ENCODE assay signal across 10 mouse cellular contexts in genomic region chr14:45241613-45242012, GRCm38 (mm10). TPM values are rescaled to one million over a fixed set of nuclear protein-coding genes. Genes with fewer than 3 reads are reported as not detected.
DNase-seq lines count a peak whose midpoint lies in the region; ATAC-seq and TF ChIP-seq lines count a peak whose summit lies in the region.
"Had no signal": no experiment of that assay in that cellular context is flagged by ENCODE, and none has a peak within 500 bp of the region (broad histone marks: within the 10 kb centered on the region; RNA-seq: fewer than 3 reads in every experiment).

No protein-coding gene starts in this region.

- ATAC-seq in forebrain, postnatal 0 days, result no peak
- ATAC-seq in lung, postnatal 0 days, result no peak
- 0 out of 2 replicates have a peak, but pooled peaks have one; percentile 53 for ATAC-seq in monocyte, adult 5-6 weeks (replicated peaks; ENCODE audit: insufficient number of reproducible peaks, low FRiP score, low TSS enrichment, poor library complexity, severe bottlenecking)

- WGBS in forebrain, postnatal 0 days, result 48% methylated on average over 1 of the region's 1 CpGs
- WGBS in forebrain, embryonic 10.5 days, result 53% methylated on average over 1 of the region's 1 CpGs
- 45% methylated on average over 1 of the region's 1 CpGs for WGBS in lung, postnatal 0 days
- WGBS in embryonic facial prominence, embryonic 10.5 days, result 54% methylated on average over 1 of the region's 1 CpGs

- H3K27me3 ChIP-seq in forebrain, postnatal 0 days (ENCODE audit: insufficient read depth, low read length), result no peaks in the 10 kb centered on the region
- no peaks in the 10 kb centered on the region for H3K27me3 ChIP-seq in forebrain, embryonic 10.5 days (ENCODE audit: poor library complexity, severe bottlenecking)
- no peaks in the 10 kb centered on the region for H3K27me3 ChIP-seq in lung, postnatal 0 days (replicated peaks; ENCODE audit: insufficient read depth, low read length)
- no peaks in the 10 kb centered on the region for H3K27me3 ChIP-seq in embryonic facial prominence, embryonic 10.5 days (replicated peaks; ENCODE audit: low read depth, poor library complexity, severe bottlenecking)
- H3K27me3 ChIP-seq: embryonic facial prominence, embryonic 12.5 days; neural tube, embryonic 15.5 days had no signal

- TF ChIP-seq CTCF in forebrain, postnatal 0 days (IDR thresholded peaks at IDR 0.05; ENCODE audit: low read depth), result peak; percentile 54
- TF ChIP-seq CTCF in lung, postnatal 0 days (IDR thresholded peaks at IDR 0.05), result peak; percentile 60

- no peak overlapping the region for H3K27ac ChIP-seq in forebrain, postnatal 0 days (ENCODE audit: low read depth, low read length)
- no peak overlapping the region for H3K27ac ChIP-seq in forebrain, embryonic 10.5 days
- H3K27ac ChIP-seq in lung, postnatal 0 days (ENCODE audit: low read length), result no peak overlapping the region
- H3K27ac ChIP-seq in embryonic facial prominence, embryonic 10.5 days (replicated peaks), result no peak overlapping the region
- H3K27ac ChIP-seq: embryonic facial prominence, embryonic 12.5 days; neural tube, embryonic 15.5 days had no signal

- no peak overlapping the region for H3K4me3 ChIP-seq in forebrain, postnatal 0 days (ENCODE audit: low read depth, low read length)
- H3K4me3 ChIP-seq in forebrain, embryonic 10.5 days, result no peak overlapping the region
- no peak overlapping the region for H3K4me3 ChIP-seq in lung, postnatal 0 days (ENCODE audit: low read depth, low read length)
- no peak overlapping the region for H3K4me3 ChIP-seq in embryonic facial prominence, embryonic 10.5 days
- H3K4me3 ChIP-seq: embryonic facial prominence, embryonic 12.5 days; neural tube, embryonic 15.5 days had no signal

- H3K9me3 ChIP-seq in forebrain, postnatal 0 days (ENCODE audit: low read length), result no peaks in the 10 kb centered on the region
- no peaks in the 10 kb centered on the region for H3K9me3 ChIP-seq in forebrain, embryonic 10.5 days
- H3K9me3 ChIP-seq in lung, postnatal 0 days (ENCODE audit: low read length), result no peaks in the 10 kb centered on the region
- no peaks in the 10 kb centered on the region for H3K9me3 ChIP-seq in embryonic facial prominence, embryonic 10.5 days
- H3K9me3 ChIP-seq: embryonic facial prominence, embryonic 12.5 days; neural tube, embryonic 15.5 days had no signal

- no peaks in the 10 kb centered on the region for H3K4me1 ChIP-seq in forebrain, postnatal 0 days (ENCODE audit: insufficient read depth)
- no peaks in the 10 kb centered on the region for H3K4me1 ChIP-seq in forebrain, embryonic 10.5 days
- no peaks in the 10 kb centered on the region for H3K4me1 ChIP-seq in lung, postnatal 0 days (ENCODE audit: insufficient read depth, low read depth, low read length)
- H3K4me1 ChIP-seq in embryonic facial prominence, embryonic 10.5 days, result no peaks in the 10 kb centered on the region
- H3K4me1 ChIP-seq: embryonic facial prominence, embryonic 12.5 days; neural tube, embryonic 15.5 days had no signal

- no peak overlapping the region for H3K9ac ChIP-seq in forebrain, postnatal 0 days
- H3K9ac ChIP-seq in lung, postnatal 0 days (replicated peaks; ENCODE audit: low read depth), result no peak overlapping the region
- H3K9ac ChIP-seq: embryonic facial prominence, embryonic 12.5 days; neural tube, embryonic 15.5 days had no signal

- DNase-seq in forebrain, postnatal 0 days, result no peak
- no peak for DNase-seq in forebrain, embryonic 10.5 days (ENCODE audit: extremely low spot score, low spot score)
- no peak for DNase-seq in lung, postnatal 0 days (ENCODE audit: low spot score)
- no peak for DNase-seq in lung, postnatal 25 days (ENCODE audit: low spot score)
- peak; percentile 5 for DNase-seq in NIH3T3 (ENCODE audit: low read depth)
- no peak for DNase-seq in embryonic facial prominence, embryonic 10.5 days (ENCODE audit: low spot score)
- no peak for DNase-seq in left cerebral cortex, postnatal 4 days

- H3K4me2 ChIP-seq in forebrain, postnatal 0 days (ENCODE audit: low read depth), result no peak overlapping the region
- no peak overlapping the region for H3K4me2 ChIP-seq in lung, postnatal 0 days (replicated peaks; ENCODE audit: low read depth, low read length)
- H3K4me2 ChIP-seq: embryonic facial prominence, embryonic 12.5 days; neural tube, embryonic 15.5 days had no signal

- no peak for TF ChIP-seq EP300 in lung, postnatal 0 days (IDR thresholded peaks at IDR 0.05)

- intact Hi-C loops in left cerebral cortex, postnatal 4 days (cut with DNase I), result no loop called here

- H3K36me3 ChIP-seq in forebrain, postnatal 0 days (ENCODE audit: insufficient read depth), result no peaks in the 10 kb centered on the region
- no peaks in the 10 kb centered on the region for H3K36me3 ChIP-seq in forebrain, embryonic 10.5 days (replicated peaks)
- H3K36me3 ChIP-seq in lung, postnatal 0 days (ENCODE audit: insufficient read depth, low read length), result no peaks in the 10 kb centered on the region
- no peaks in the 10 kb centered on the region for H3K36me3 ChIP-seq in embryonic facial prominence, embryonic 10.5 days (replicated peaks)
- H3K36me3 ChIP-seq: embryonic facial prominence, embryonic 12.5 days had no signal

RNA-seq across cellular contexts. Expression of gene Txndc16, which starts 21.5 kb away (rescaled TPM):
- total RNA-seq in forebrain, postnatal 0 days (2014; rRNA removed), result 51.9 and 61.2 TPM in 2 replicates
- polyA plus RNA-seq in forebrain, postnatal 0 days (2015; fragmentation: Nextera tagmentation; extraction: Ambion mirVana), result 26.1 and 32.5 TPM in 2 replicates
- 13.2 and 14.0 TPM in 2 replicates for polyA plus RNA-seq in forebrain, embryonic 10.5 days (2016; fragmentation: Nextera tagmentation; extraction: Ambion mirVana)
- polyA plus RNA-seq in lung, postnatal 0 days (2015; fragmentation: Nextera tagmentation; extraction: Ambion mirVana), result 9.4 and 14.0 TPM in 2 replicates
- 18.7 to 25.9 TPM (median 24.8 TPM) in 3 replicates for total RNA-seq in monocyte, adult 5-6 weeks (2017)
- 15.3 TPM in 2 replicates for polyA plus RNA-seq in embryonic facial prominence, embryonic 10.5 days (2016; fragmentation: Nextera tagmentation; extraction: Ambion mirVana)
- 10 to 100 TPM; 53.6 to 58.4 TPM for total RNA-seq in left cerebral cortex, postnatal 4 days (2021)

RNA-seq across cellular contexts. Expression of gene Gpr137c, which starts 22.1 kb away (rescaled TPM):
- total RNA-seq in forebrain, postnatal 0 days (2014; rRNA removed), result 38.7 and 42.8 TPM in 2 replicates
- 7.2 and 9.4 TPM in 2 replicates for polyA plus RNA-seq in forebrain, postnatal 0 days (2015; fragmentation: Nextera tagmentation; extraction: Ambion mirVana)
- 3.3 and 4.5 TPM in 2 replicates for polyA plus RNA-seq in forebrain, embryonic 10.5 days (2016; fragmentation: Nextera tagmentation; extraction: Ambion mirVana)
- polyA plus RNA-seq in lung, postnatal 0 days (2015; fragmentation: Nextera tagmentation; extraction: Ambion mirVana), result 1.8 and 2.0 TPM in 2 replicates
- 2.3 to 3.9 TPM (median 3.0 TPM) in 3 replicates for total RNA-seq in monocyte, adult 5-6 weeks (2017)
- polyA plus RNA-seq in embryonic facial prominence, embryonic 10.5 days (2016; fragmentation: Nextera tagmentation; extraction: Ambion mirVana), result 3.4 and 3.6 TPM in 2 replicates
- total RNA-seq in left cerebral cortex, postnatal 4 days (2021), result 10 to 100 TPM; 24.5 to 26.7 TPM
